Mouse (Mus musculus): ENCODE results near the gene Phf20.

Phf20 gene

DNA sequence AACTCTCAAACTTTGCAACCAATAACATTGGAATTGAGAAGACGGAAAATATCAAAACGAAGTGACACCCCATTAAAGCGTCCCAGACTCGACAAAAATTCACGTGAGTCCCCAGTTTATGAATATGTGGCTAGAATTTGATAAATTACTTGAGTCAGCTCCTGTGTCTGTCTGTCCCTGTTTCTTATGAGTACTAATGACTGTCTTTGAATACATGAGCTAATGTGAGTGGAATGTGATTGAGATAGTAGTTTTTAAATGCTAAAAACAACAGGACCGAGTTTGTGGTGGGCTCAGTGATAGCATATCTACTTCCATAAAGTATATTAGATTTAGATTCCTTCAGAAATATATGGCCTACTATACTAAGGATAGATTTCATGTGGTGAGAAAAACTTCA, 76.3 kb downstream of the Phf20 start:
- no peak for DNase-seq (ENCODE audit: low spot score)

DNA sequence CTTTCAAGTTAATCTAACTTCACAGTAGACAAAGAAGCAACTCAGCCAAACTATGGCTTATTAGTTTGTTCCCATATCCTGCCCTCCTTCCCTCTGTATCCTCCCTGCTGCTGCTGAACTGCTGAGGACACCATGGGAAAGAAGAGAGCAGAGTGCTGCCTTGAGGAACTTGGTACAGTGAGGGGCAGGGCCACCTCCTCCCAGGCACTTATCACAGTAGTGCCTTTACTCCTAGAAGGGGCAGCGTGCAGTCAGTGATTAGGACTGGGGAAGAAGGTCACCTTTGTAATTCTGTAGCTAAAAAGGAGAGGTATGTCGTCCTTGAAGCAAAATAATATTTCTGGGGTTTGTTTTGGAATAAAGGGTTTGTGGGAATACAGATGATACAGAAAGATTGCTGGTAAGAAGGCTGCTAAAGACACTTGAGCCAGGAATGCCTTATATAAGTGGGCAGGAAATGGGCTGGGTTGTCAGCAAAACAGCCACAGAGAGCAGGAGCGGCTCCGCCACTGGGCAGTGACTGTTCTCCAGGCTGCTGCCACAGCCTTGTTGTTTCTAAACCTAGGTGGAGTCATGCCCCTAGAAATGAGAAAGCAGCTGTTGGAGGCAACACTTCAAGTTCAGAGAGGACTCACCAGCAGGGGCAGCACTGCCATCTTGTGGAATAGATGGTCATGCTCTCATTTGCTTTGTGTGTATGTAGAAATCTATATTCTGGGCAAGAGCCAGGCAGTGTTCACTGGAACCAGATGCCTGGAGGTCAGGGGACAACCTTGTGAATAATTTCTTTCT, 82.2 kb downstream of the Phf20 start:
- DNase-seq (ENCODE audit: low spot score): peak; percentile 85

GRCm38 (mm10) chr2:156281227-156281626, 85.0 kb downstream of the Phf20 start:
- no peak for DNase-seq (ENCODE audit: low spot score)

DNA sequence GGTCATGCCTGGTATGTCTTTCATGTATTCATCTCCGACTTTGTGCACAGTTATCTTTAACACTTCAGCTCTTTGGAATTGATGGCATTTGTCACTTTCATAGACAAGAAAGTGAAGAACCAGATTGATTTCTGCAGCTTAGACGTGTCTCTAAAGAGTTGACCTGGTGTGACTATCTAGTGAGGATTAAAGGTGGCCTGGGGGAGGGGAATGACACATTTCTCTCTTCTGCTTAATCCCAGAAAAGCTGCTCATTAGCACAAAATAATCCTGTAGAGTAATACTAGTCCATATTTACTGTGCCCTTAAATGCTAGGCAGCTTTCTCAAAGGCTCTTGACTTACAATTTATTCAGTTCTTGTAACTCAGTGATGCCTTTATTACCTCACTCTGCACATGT, 88.9 kb downstream of the Phf20 start:
- DNase-seq (ENCODE audit: low spot score): no peak

DNA sequence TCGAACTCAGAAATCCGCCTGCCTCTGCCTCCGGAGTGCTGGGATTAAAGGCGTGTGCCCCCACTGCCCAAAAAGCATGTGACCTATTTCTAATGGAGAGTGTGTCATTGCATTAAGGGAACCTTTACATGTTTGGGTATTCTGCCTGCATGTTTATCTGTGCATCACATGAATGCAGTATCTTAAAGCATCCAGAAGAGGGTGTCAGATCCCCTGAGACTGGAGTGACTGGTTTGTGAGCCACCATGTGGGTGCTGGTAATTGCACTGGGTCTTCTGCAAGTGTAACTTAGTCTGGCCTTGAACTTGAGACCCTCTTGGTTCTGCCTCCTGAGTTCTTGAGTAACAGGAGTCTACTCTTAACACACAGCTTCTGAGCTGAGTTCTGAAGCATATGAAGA, 90.5 kb downstream of the Phf20 start:
- no peak for DNase-seq (ENCODE audit: low spot score)

DNA sequence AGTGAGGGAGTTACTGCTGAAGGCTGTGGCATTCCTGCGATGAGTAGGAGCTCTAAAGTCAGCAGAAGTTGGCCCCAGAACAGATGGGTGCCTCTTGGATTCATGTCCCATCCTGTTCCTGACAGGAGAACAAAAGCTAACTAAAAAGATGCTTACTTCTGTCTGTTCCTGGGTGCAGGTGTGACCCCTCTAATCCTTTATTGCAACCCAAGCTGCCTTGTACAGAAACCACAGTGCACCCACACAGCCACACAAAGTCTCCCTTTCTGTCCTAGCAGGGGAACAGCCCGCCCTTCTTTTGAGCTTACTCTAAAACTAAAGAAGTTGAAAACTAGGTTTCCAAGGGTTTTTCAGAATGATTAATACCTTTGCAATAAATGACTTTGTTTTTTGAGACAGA, 92.0 kb downstream of the Phf20 start:
- no peak for DNase-seq (ENCODE audit: low spot score)

DNA sequence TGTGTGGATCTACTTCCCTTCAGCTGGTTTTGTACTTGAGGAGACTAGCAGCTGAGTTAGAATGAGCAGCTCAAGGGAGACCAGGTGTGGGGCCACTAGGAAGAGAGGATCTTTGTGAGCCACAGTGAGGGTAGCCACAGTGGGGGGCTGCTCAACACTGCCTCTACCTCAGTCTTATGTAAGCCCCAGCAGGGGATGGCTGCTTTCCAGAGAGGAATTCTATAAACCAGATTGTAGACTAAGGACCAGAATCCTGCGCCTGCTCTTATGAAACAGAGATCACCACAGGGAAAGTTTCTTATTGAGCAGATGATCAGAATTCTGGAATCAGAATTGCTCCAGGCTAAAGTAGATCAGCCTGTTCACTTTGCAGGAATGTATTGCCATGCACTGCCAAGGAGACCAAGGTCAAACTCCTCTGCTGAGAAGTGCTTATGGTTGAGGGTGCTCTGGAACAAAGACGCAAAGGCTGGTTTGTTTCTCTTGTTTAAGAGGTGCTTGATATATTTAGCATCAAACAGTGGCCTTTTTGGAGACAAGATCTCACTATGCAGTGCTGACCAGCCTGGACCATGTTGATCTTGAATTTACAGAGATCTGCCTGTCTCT, 93.4 kb downstream of the Phf20 start:
- no peak for DNase-seq (ENCODE audit: low spot score)

DNA sequence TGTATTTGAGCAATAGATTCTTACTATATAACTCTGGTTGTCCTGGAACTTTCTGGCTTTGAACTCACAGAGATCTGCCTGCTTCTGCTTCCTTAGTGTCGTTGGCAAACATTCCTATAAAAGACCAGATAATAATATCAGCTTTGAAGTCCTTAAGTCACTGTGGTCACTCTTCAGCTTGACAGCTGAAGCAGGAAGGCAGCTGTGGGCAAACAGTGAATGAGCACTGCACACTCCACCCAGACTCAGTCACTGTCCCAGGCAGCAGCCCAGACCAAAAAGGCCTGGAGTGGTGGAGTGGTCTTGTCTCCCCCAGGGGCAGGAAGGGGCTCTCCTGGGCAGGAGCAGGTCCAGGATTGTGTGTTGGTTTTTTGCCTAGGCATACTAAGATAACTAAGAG, 95.7 kb downstream of the Phf20 start:
- no peak for DNase-seq (ENCODE audit: low spot score)

GRCm38 (mm10) chr2:156295601-156296063, 99.4 kb downstream of the Phf20 start:
- DNase-seq (ENCODE audit: low spot score): no peak

GRCm38 (mm10) chr2:156296190-156296589, 99.9 kb downstream of the Phf20 start:
- no peak for DNase-seq (ENCODE audit: low spot score)

- peak; percentile 56 for DNase-seq (ENCODE audit: low spot score)
Observed at GRCm38 (mm10) chr2:156297653-156298052, 101.4 kb downstream of the Phf20 start.

GRCm38 (mm10) chr2:156298458-156298857, 102.2 kb downstream of the Phf20 start:
- DNase-seq (ENCODE audit: low spot score): no peak

DNA sequence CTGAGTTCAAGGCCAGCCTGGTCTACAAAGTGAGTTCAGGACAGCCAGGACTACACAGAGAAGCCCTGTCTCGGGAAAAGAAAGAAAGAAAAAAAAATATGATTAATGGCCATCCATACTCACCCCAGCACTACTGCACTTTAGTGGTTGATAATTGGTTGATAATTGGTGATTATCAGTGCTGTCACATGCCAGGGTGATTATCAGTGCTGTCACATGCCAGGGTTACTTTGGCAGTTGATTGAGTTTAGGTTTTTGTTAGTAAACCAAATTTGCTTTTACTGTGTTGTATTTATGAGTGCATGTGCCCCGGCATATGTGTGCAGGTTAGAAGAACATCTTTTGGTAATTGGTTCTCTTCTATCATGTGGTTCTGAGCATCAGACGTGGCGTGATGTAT, 105.8 kb downstream of the Phf20 start:
- no peak for DNase-seq (ENCODE audit: low spot score)

- no peak for DNase-seq (ENCODE audit: low spot score)
Observed at GRCm38 (mm10) chr2:156304351-156304750, 108.1 kb downstream of the Phf20 start.

GRCm38 (mm10) chr2:156305818-156306217, 109.6 kb downstream of the Phf20 start:
- DNase-seq (ENCODE audit: low spot score): no peak

GRCm38 (mm10) chr2:156307261-156307660, 111.0 kb downstream of the Phf20 start:
- no peak for DNase-seq (ENCODE audit: low spot score)

DNA sequence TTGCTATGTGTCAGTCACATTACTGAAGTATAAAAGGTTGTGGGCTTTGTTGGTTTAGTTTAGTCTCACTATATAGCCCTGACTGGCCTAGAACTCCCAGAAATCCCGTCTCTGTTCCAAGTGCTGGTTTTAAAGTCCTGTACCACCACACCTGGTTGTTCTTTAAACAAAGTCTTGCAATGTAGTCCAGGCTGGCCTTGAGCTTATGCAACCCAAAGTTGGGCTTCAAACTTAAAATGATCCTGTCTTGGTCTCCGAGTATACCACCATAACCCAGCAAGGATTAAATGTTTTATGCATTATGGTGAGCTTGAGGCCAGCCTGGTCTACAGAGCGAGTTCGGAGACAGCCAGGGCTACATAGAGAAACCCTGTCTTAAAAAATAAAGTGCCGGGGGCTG, 113.7 kb downstream of the Phf20 start:
- no peak for DNase-seq (ENCODE audit: low spot score)

DNA sequence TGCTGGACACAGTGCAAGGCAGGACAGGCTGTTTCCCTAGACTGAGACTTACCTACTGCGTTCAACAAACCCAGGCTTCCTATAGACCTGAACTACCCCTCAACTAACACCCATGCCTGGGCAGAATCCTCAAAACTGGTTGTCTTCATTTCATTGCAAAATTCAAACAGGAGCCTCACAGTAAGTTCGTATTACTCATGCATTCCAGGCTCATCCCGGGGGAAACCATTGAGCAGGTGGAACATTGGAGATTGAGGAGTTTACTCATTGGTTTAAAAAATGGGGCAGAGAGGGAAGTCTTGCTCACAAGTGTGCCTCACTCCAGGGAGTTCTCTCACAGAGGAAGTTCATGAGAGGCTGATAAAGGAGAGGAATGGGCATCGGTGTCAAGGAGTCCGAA, 114.2 kb downstream of the Phf20 start:
- no peak for DNase-seq (ENCODE audit: low spot score)

- DNase-seq (ENCODE audit: low spot score): no peak
Observed at GRCm38 (mm10) chr2:156310945-156311344, 114.7 kb downstream of the Phf20 start.

- no peak for DNase-seq (ENCODE audit: low spot score)
Observed at GRCm38 (mm10) chr2:156311441-156311840, 115.2 kb downstream of the Phf20 start.

DNA sequence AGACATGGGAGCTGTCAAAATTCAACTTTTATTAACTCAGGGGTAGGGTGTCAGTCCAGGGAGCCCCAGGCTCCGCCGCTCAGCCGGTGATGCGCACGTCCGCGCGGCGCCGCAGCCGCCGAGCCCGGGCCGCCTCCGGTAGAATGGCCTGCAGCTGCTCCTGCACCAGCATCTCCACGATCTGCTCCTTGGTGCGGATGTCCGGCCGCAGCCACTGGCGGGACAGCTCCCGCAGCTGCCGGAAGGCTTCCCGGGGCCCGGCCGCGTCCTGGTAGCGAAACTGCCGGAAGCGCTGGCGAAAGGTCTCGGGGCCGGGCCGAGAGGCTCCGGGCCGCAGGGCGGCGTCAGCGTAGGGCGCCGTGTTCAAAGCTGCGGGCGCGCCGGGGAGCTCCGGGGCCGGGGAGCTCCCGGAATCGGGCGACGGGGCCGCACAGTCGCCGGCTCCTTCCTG, 115.6 kb downstream of the Phf20 start:
- DNase-seq (ENCODE audit: low spot score): peak; percentile 76

DNA sequence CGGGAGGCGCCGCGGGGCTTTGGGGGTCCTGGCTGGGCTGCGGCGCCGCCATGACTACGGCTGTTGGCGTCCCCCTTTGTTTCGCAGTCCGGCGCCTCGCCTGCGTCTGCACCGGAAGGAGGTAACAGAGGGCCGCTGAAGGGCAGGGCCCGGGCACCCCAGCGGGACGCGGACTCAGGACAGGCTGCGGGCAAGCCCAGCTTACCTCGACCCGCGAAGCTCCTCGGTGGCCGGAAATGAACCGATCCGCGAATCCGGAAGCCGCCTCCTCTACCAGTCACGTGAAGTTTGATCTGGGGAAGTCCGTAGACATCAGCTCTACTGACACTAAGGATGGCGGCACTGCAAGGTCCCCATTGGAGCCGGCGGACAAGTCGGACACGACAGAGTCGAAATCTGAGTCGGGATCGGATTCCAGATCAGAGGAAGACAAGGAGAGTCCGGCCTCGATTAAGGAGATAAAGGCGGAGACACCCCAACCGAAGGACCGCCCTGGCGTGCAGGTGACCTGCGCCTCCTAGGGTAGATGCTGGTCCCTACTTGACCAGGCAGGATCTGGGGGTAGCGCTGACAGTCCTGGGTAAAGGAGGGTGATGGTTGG, 116.1 kb downstream of the Phf20 start, which contains the start of the genes Cnbd2 and Scand1:
TSS of gene Cnbd2 (plus strand) at position 3 of the 601 bp plus-strand sequence.
TSS of gene Scand1 (minus strand) at position 408 of the 601 bp plus-strand sequence.
- peak; percentile 82 for DNase-seq (ENCODE audit: low spot score)

- no peak for DNase-seq (ENCODE audit: low spot score)
Observed at GRCm38 (mm10) chr2:156313153-156313552, 116.9 kb downstream of the Phf20 start.

Measured in testis, postnatal 10 days (tissue).